Mouse (Mus musculus): Measurements from ENCODE around the gene Ccl20. TPM values are rescaled to one million over a fixed set of nuclear protein-coding genes. Genes with fewer than 3 reads are reported as not detected.
A peak's percentile ranks its signal among the peaks of the same experiment; 100 is the strongest.

Ccl20 gene
- polyA plus RNA-seq, 1 experiment: not detected

- TF ChIP-seq POLR2A (IDR thresholded peaks at IDR 0.05; ENCODE audit: control insufficient read depth, low read depth, low read length): no peak
- TF ChIP-seq CTCF (IDR thresholded peaks at IDR 0.05; ENCODE audit: control insufficient read depth, insufficient read depth, insufficient replicate concordance, low read depth, low read length): peak; percentile 35; the same call in 1 of the 2 replicates
- Histone ChIP-seq H3K4me3 (ENCODE audit: control insufficient read depth, low read depth, low read length) (no peak overlapping the region), H3K27me3 (ENCODE audit: control insufficient read depth, insufficient read depth, low read length) (no peaks in the 10 kb centered on the region), H3K27ac (ENCODE audit: control insufficient read depth, insufficient read depth, low read depth, low read length) (no peak overlapping the region), H3K4me1 (ENCODE audit: control insufficient read depth, insufficient read depth, low read length) (peaks cover 5% of the 10 kb centered on the region; the same call in 1 of the 2 replicates), H3K36me3 (ENCODE audit: control insufficient read depth, insufficient read depth, low read length) (no peaks in the 10 kb centered on the region)
Measured at GRCm38 (mm10) chr1:83138721-83139120, 22.2 kb downstream of the Ccl20 start.

GRCm38 (mm10) chr1:83141510-83141909, 24.9 kb downstream of the Ccl20 start:
- no peak overlapping the region for H3K27ac ChIP-seq (ENCODE audit: control insufficient read depth, insufficient read depth, low read depth, low read length)

GRCm38 (mm10) chr1:83142055-83142454, 25.5 kb downstream of the Ccl20 start:
- no peaks in the 10 kb centered on the region for H3K36me3 ChIP-seq (ENCODE audit: control insufficient read depth, insufficient read depth, low read length)
- H3K4me3 ChIP-seq (ENCODE audit: control insufficient read depth, low read depth, low read length): no peak overlapping the region
- H3K27me3 ChIP-seq (ENCODE audit: control insufficient read depth, insufficient read depth, low read length): no peaks in the 10 kb centered on the region
- no peak overlapping the region for H3K27ac ChIP-seq (ENCODE audit: control insufficient read depth, insufficient read depth, low read depth, low read length)
- no peak for TF ChIP-seq CTCF (IDR thresholded peaks at IDR 0.05; ENCODE audit: control insufficient read depth, insufficient read depth, insufficient replicate concordance, low read depth, low read length)
- TF ChIP-seq POLR2A (IDR thresholded peaks at IDR 0.05; ENCODE audit: control insufficient read depth, low read depth, low read length): no peak
- H3K4me1 ChIP-seq (ENCODE audit: control insufficient read depth, insufficient read depth, low read length): peaks cover 5% of the 10 kb centered on the region; the same call in 1 of the 2 replicates

More at GRCm38 (mm10) chr1:83141510-83141909, 24.9 kb downstream of the Ccl20 start:
- TF ChIP-seq POLR2A (IDR thresholded peaks at IDR 0.05; ENCODE audit: control insufficient read depth, low read depth, low read length): no peak
- no peak for TF ChIP-seq CTCF (IDR thresholded peaks at IDR 0.05; ENCODE audit: control insufficient read depth, insufficient read depth, insufficient replicate concordance, low read depth, low read length)
- Histone ChIP-seq H3K36me3 (ENCODE audit: control insufficient read depth, insufficient read depth, low read length) (no peaks in the 10 kb centered on the region), H3K4me3 (ENCODE audit: control insufficient read depth, low read depth, low read length) (no peak overlapping the region), H3K27me3 (ENCODE audit: control insufficient read depth, insufficient read depth, low read length) (no peaks in the 10 kb centered on the region), H3K4me1 (ENCODE audit: control insufficient read depth, insufficient read depth, low read length) (peaks cover 5% of the 10 kb centered on the region; the same call in 1 of the 2 replicates)

GRCm38 (mm10) chr1:83146547-83146946, 30.0 kb downstream of the Ccl20 start:
- TF ChIP-seq CTCF (IDR thresholded peaks at IDR 0.05; ENCODE audit: control insufficient read depth, insufficient read depth, insufficient replicate concordance, low read depth, low read length) (no peak), POLR2A (IDR thresholded peaks at IDR 0.05; ENCODE audit: control insufficient read depth, low read depth, low read length) (no peak)
- no peak overlapping the region for H3K4me3 ChIP-seq (ENCODE audit: control insufficient read depth, low read depth, low read length)
- H3K27ac ChIP-seq (ENCODE audit: control insufficient read depth, insufficient read depth, low read depth, low read length): no peak overlapping the region
- no peaks in the 10 kb centered on the region for H3K36me3 ChIP-seq (ENCODE audit: control insufficient read depth, insufficient read depth, low read length)
- no peaks in the 10 kb centered on the region for H3K4me1 ChIP-seq (ENCODE audit: control insufficient read depth, insufficient read depth, low read length)
- no peaks in the 10 kb centered on the region for H3K27me3 ChIP-seq (ENCODE audit: control insufficient read depth, insufficient read depth, low read length)

GRCm38 (mm10) chr1:83150227-83150626, 33.7 kb downstream of the Ccl20 start:
- H3K36me3 ChIP-seq (ENCODE audit: control insufficient read depth, insufficient read depth, low read length): no peaks in the 10 kb centered on the region
- TF ChIP-seq POLR2A (IDR thresholded peaks at IDR 0.05; ENCODE audit: control insufficient read depth, low read depth, low read length): no peak
- no peak overlapping the region for H3K27ac ChIP-seq (ENCODE audit: control insufficient read depth, insufficient read depth, low read depth, low read length)
- no peaks in the 10 kb centered on the region for H3K4me1 ChIP-seq (ENCODE audit: control insufficient read depth, insufficient read depth, low read length)
- H3K27me3 ChIP-seq (ENCODE audit: control insufficient read depth, insufficient read depth, low read length): no peaks in the 10 kb centered on the region
- no peak overlapping the region for H3K4me3 ChIP-seq (ENCODE audit: control insufficient read depth, low read depth, low read length)

GRCm38 (mm10) chr1:83152961-83153360, 36.4 kb downstream of the Ccl20 start:
- H3K4me3 ChIP-seq (ENCODE audit: control insufficient read depth, low read depth, low read length): no peak overlapping the region
- no peak overlapping the region for H3K27ac ChIP-seq (ENCODE audit: control insufficient read depth, insufficient read depth, low read depth, low read length)
- no peaks in the 10 kb centered on the region for H3K4me1 ChIP-seq (ENCODE audit: control insufficient read depth, insufficient read depth, low read length)
- no peaks in the 10 kb centered on the region for H3K27me3 ChIP-seq (ENCODE audit: control insufficient read depth, insufficient read depth, low read length)
- no peaks in the 10 kb centered on the region for H3K36me3 ChIP-seq (ENCODE audit: control insufficient read depth, insufficient read depth, low read length)
- TF ChIP-seq POLR2A (IDR thresholded peaks at IDR 0.05; ENCODE audit: control insufficient read depth, low read depth, low read length) (no peak), CTCF (IDR thresholded peaks at IDR 0.05; ENCODE audit: control insufficient read depth, insufficient read depth, insufficient replicate concordance, low read depth, low read length) (no peak)

- H3K36me3 ChIP-seq (ENCODE audit: control insufficient read depth, insufficient read depth, low read length): no peaks in the 10 kb centered on the region
- no peaks in the 10 kb centered on the region for H3K27me3 ChIP-seq (ENCODE audit: control insufficient read depth, insufficient read depth, low read length)
- TF ChIP-seq POLR2A (IDR thresholded peaks at IDR 0.05; ENCODE audit: control insufficient read depth, low read depth, low read length) (no peak), CTCF (IDR thresholded peaks at IDR 0.05; ENCODE audit: control insufficient read depth, insufficient read depth, insufficient replicate concordance, low read depth, low read length) (no peak)
- H3K27ac ChIP-seq (ENCODE audit: control insufficient read depth, insufficient read depth, low read depth, low read length): no peak overlapping the region
- no peak overlapping the region for H3K4me3 ChIP-seq (ENCODE audit: control insufficient read depth, low read depth, low read length)
- peaks cover 2% of the 10 kb centered on the region; the same call in 1 of the 2 replicates for H3K4me1 ChIP-seq (ENCODE audit: control insufficient read depth, insufficient read depth, low read length)
Measured at GRCm38 (mm10) chr1:83156876-83157275, 40.3 kb downstream of the Ccl20 start.

- no peaks in the 10 kb centered on the region for H3K36me3 ChIP-seq (ENCODE audit: control insufficient read depth, insufficient read depth, low read length)
- TF ChIP-seq POLR2A (IDR thresholded peaks at IDR 0.05; ENCODE audit: control insufficient read depth, low read depth, low read length) (peak; percentile 41; the same call in 1 of the 2 replicates), CTCF (IDR thresholded peaks at IDR 0.05; ENCODE audit: control insufficient read depth, insufficient read depth, insufficient replicate concordance, low read depth, low read length) (no peak)
- H3K27me3 ChIP-seq (ENCODE audit: control insufficient read depth, insufficient read depth, low read length): no peaks in the 10 kb centered on the region
- H3K4me3 ChIP-seq (ENCODE audit: control insufficient read depth, low read depth, low read length): peak within 1 kb of the TSS; percentile 97
- H3K4me1 ChIP-seq (ENCODE audit: control insufficient read depth, insufficient read depth, low read length): peaks cover 5% of the 10 kb centered on the region; the same call in 1 of the 2 replicates
- peak within 1 kb of the TSS; percentile 87 for H3K27ac ChIP-seq (ENCODE audit: control insufficient read depth, insufficient read depth, low read depth, low read length)
Measured at GRCm38 (mm10) chr1:83159603-83160002, 43.0 kb downstream of the Ccl20 start, which contains the start of gene Daw1. TSS of gene Daw1 (plus strand) at chr1:83159752.
